Mouse (Mus musculus): ENCODE measurements around the gene Gm13697.

DNA sequence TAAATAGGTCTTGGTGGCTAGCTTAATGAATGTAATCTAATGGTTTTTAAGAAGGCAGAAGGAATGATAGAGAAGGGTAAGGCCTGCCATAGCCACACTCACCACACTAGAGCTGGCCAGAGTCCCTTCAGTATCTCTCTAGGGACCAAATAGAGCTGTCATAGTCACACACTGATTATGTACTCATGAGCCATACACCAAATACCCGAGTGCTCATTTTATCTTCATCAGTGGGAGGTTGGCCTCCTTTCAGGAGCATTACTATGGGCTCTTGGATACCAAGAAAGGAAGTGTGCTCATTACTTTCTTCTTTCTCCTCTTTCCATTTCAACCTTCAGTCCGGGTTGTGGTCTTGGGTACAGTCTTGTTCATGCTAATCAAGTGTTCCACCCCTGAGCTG is 37.4 kb downstream of the Gm13697 start:
- TF ChIP-seq CTCF (IDR thresholded peaks at IDR 0.05; ENCODE audit: insufficient read depth, low read depth, low read length) (no peak), POLR2A (IDR thresholded peaks at IDR 0.05; ENCODE audit: insufficient read depth, low read depth, low read length) (no peak)
